Mouse (Mus musculus): ENCODE results near the gene Reep1. TPM values are rescaled to one million over a fixed set of nuclear protein-coding genes. Genes with fewer than 3 reads are reported as not detected.
"Not testable (repeated sequence)": the region's sequence is repeated elsewhere in the genome, so short reads cannot be mapped to it uniquely, and the experiment has no call there.

Gene Reep1
- polyA plus RNA-seq, 1 experiment: 0.79 TPM

- Histone ChIP-seq H3K27ac (replicated peaks; ENCODE audit: low read depth, low read length) (no peak overlapping the region), H3K4me3 (ENCODE audit: insufficient read depth, low read depth, low read length) (no peak overlapping the region), H3K4me1 (ENCODE audit: control insufficient read depth, insufficient read depth, insufficient read length, low read length) (no peaks in the 10 kb centered on the region)
Observed at GRCm38 (mm10) chr6:71829768-71830167, 122.4 kb downstream of the Reep1 start.

- peak within 1 kb of the TSS; percentile 83 for H3K4me3 ChIP-seq (ENCODE audit: insufficient read depth, low read depth, low read length)
- H3K4me1 ChIP-seq (ENCODE audit: control insufficient read depth, insufficient read depth, insufficient read length, low read length): no peaks in the 10 kb centered on the region
Observed at GRCm38 (mm10) chr6:71830690-71831580, 123.6 kb downstream of the Reep1 start, which contains the start of gene Immt. Gene Immt, plus strand, starts transcription at chr6:71831331.

GRCm38 (mm10) chr6:71831581-71831960, 124.2 kb downstream of the Reep1 start:
- peak overlapping the region; percentile 83 for H3K27ac ChIP-seq (replicated peaks; ENCODE audit: low read depth, low read length)
- peak overlapping the region; percentile 83 for H3K4me3 ChIP-seq (ENCODE audit: insufficient read depth, low read depth, low read length)
- H3K4me1 ChIP-seq (ENCODE audit: control insufficient read depth, insufficient read depth, insufficient read length, low read length): 0 out of 2 replicates have a peak, but pooled peaks cover 2% of the 10 kb centered on the region

More at GRCm38 (mm10) chr6:71830690-71831580, 123.6 kb downstream of the Reep1 start, which contains the start of gene Immt:
- peak within 1 kb of the TSS; percentile 92 for H3K27ac ChIP-seq (replicated peaks; ENCODE audit: low read depth, low read length)

GRCm38 (mm10) chr6:71836811-71837210, 129.4 kb downstream of the Reep1 start:
- H3K4me3 ChIP-seq (ENCODE audit: insufficient read depth, low read depth, low read length): no peak overlapping the region
- H3K27ac ChIP-seq (replicated peaks; ENCODE audit: low read depth, low read length): no peak overlapping the region
- 0 out of 2 replicates have a peak, but pooled peaks cover 2% of the 10 kb centered on the region for H3K4me1 ChIP-seq (ENCODE audit: control insufficient read depth, insufficient read depth, insufficient read length, low read length)

- Histone ChIP-seq H3K4me3 (ENCODE audit: insufficient read depth, low read depth, low read length) (no peak overlapping the region), H3K27ac (replicated peaks; ENCODE audit: low read depth, low read length) (no peak overlapping the region), H3K4me1 (ENCODE audit: control insufficient read depth, insufficient read depth, insufficient read length, low read length) (0 out of 2 replicates have a peak, but pooled peaks cover 2% of the 10 kb centered on the region)
Observed at GRCm38 (mm10) chr6:71839815-71840214, 132.5 kb downstream of the Reep1 start.

GRCm38 (mm10) chr6:71840597-71841290, 133.4 kb downstream of the Reep1 start:
- Histone ChIP-seq H3K4me3 (ENCODE audit: insufficient read depth, low read depth, low read length) (no peak overlapping the region), H3K27ac (replicated peaks; ENCODE audit: low read depth, low read length) (no peak overlapping the region), H3K4me1 (ENCODE audit: control insufficient read depth, insufficient read depth, insufficient read length, low read length) (0 out of 2 replicates have a peak, but pooled peaks cover 2% of the 10 kb centered on the region)

- not testable (repeated sequence) for H3K4me3 ChIP-seq (ENCODE audit: insufficient read depth, low read depth, low read length); H3K4me1 ChIP-seq (ENCODE audit: control insufficient read depth, insufficient read depth, insufficient read length, low read length)
Observed at GRCm38 (mm10) chr6:71846906-71847305, 139.5 kb downstream of the Reep1 start.

More at GRCm38 (mm10) chr6:71846906-71847305, 139.5 kb downstream of the Reep1 start:
- H3K27ac ChIP-seq (replicated peaks; ENCODE audit: low read depth, low read length): not testable (repeated sequence)

Other genes with a start within 250 kb of the Reep1 start
- 12.8 and 17.1 TPM in 2 replicates for gene Rnf103, start 213.7 kb upstream of the Reep1 start, polyA plus RNA-seq (2012; ENCODE audit: insufficient read depth, insufficient read length, missing spikeins)
- gene Chmp3, start 163.8 kb upstream of the Reep1 start, polyA plus RNA-seq (2012; ENCODE audit: insufficient read depth, insufficient read length, missing spikeins): 124 and 240 TPM in 2 replicates
- 11.6 and 13.7 TPM in 2 replicates for gene Kdm3a, start 74.6 kb upstream of the Reep1 start, polyA plus RNA-seq (2012; ENCODE audit: insufficient read depth, insufficient read length, missing spikeins)
- 94.4 and 122 TPM in 2 replicates for gene Mrpl35, start 119.4 kb downstream of the Reep1 start, polyA plus RNA-seq (2012; ENCODE audit: insufficient read depth, insufficient read length, missing spikeins)
- gene Immt, start 123.8 kb downstream of the Reep1 start, polyA plus RNA-seq (2012; ENCODE audit: insufficient read depth, insufficient read length, missing spikeins): 660 and 701 TPM in 2 replicates
- 114 and 147 TPM in 2 replicates for gene Ptcd3, start 201.2 kb downstream of the Reep1 start, polyA plus RNA-seq (2012; ENCODE audit: insufficient read depth, insufficient read length, missing spikeins)
- 11.1 and 12.6 TPM in 2 replicates for gene Polr1a, start 201.5 kb downstream of the Reep1 start, polyA plus RNA-seq (2012; ENCODE audit: insufficient read depth, insufficient read length, missing spikeins)

Data from brown adipose tissue, adult 24 weeks (tissue).